Mouse (Mus musculus) heart, postnatal 4 days (tissue): ENCODE measurements around the gene Gm3376. TPM values are rescaled to one million over a fixed set of nuclear protein-coding genes. Genes with fewer than 3 reads are reported as not detected.
"Not testable (repeated sequence)": the region's sequence is repeated elsewhere in the genome, so short reads cannot be mapped to it uniquely, and the experiment has no call there.

ENCODE experiments used
- DNase-seq: peaks from one replicate; pipeline ENCODE4 v3.0.0; 2021
- total RNA-seq, 2 experiments: library from RNA; stranded (reverse); gene quantifications; 2 replicates each; pipeline ENCODE4 v1.2.3; 2021

Gene Gm3376
- total RNA-seq = not detected

DNA sequence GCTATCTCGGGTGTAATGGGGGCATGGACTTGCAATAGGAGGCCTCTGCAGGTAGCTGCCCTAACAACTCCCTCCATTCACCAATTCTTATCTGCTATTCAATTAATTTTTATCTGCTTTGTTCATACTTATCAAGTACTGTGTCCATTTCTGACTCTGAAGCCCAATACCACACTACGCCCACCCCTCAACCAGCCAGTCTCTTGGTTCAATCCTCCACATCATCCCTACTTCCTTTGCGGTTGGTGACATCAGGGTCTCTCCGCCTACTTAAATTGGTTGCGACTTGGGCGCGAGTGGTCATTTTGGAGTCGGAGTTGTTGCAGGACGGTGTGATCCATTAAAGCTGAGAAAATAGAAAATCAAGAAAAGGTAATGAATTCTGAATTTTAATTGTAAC is at the start of gene Gm3376:
TSS of gene Gm3376 (plus strand) at position 301 of the 400 bp plus-strand sequence.
- not testable (repeated sequence) for DNase-seq
